Mouse (Mus musculus) liver, embryonic 15.5 days (tissue): ENCODE results near the gene Lipc. TPM values are rescaled to one million over a fixed set of nuclear protein-coding genes. Genes with fewer than 3 reads are reported as not detected.

ENCODE experiments used
- ATAC-seq: fragments of 200-750 bp; cut with Nextera tagmentation; 2 replicates; pipeline ENCODE4 v1.8.0; 2017; ENCODE audit warnings: moderate number of reproducible peaks, mild to moderate bottlenecking, moderate library complexity; ENCODE audit not compliant: insufficient read depth
- H3K27ac ChIP-seq: fragments of 300-500 bp; sonication (generic); replicated peaks from 2 replicates; pipeline ENCODE4 v1.5.1; 2015; ENCODE audit warnings: mild to moderate bottlenecking, inconsistent platforms
- H3K27me3 ChIP-seq: fragments of 300-500 bp; sonication (generic); 2 replicates; pipeline ENCODE4 v1.6.1; 2015; ENCODE audit warnings: mild to moderate bottlenecking, inconsistent platforms
- H3K36me3 ChIP-seq: fragments of 300-500 bp; sonication (generic); replicated peaks from 2 replicates; pipeline ENCODE4 v1.6.1; 2015; ENCODE audit warnings: moderate library complexity, mild to moderate bottlenecking, inconsistent platforms
- H3K4me1 ChIP-seq: fragments of 300-500 bp; sonication (generic); replicated peaks from 2 replicates; pipeline ENCODE4 v1.6.1; 2015; ENCODE audit warnings: inconsistent platforms
- H3K4me2 ChIP-seq: fragments of 300-500 bp; sonication (generic); 2 replicates; pipeline ENCODE4 v1.6.1; 2015; ENCODE audit warnings: moderate library complexity, mild to moderate bottlenecking, inconsistent platforms
- H3K4me3 ChIP-seq: fragments of 300-500 bp; sonication (generic); replicated peaks from 2 replicates; pipeline ENCODE4 v1.5.1; 2015; ENCODE audit warnings: mild to moderate bottlenecking, inconsistent platforms
- H3K9ac ChIP-seq: fragments of 300-500 bp; sonication (generic); 2 replicates; pipeline ENCODE4 v1.6.1; 2015; ENCODE audit warnings: moderate library complexity, mild to moderate bottlenecking, inconsistent platforms
- H3K9me3 ChIP-seq: fragments of 300-500 bp; sonication (generic); replicated peaks from 2 replicates; pipeline ENCODE4 v1.6.1; 2016; ENCODE audit warnings: inconsistent platforms
- WGBS: fragments of 180-500 bp; shearing (Covaris S2); methylation state at CpG from one replicate; pipeline ENCODE4 v1.1.7; 2015; ENCODE audit warnings: mixed read lengths; ENCODE audit not compliant: insufficient replicate concordance; 5-methylcytosine and 5-hydroxymethylcytosine counted together
- polyA plus RNA-seq: library from polyadenylated mRNA; unstranded; fragments of >200 nt; fragmentation: Nextera tagmentation; extraction: Ambion mirVana; gene quantifications from 2 replicates; pipeline ENCODE4 v1.2.1, GENCODE M21; 2015

Gene Lipc
- 39.5 and 43.3 TPM in 2 replicates for polyA plus RNA-seq

- Histone ChIP-seq H3K9me3 (no peaks in the 10 kb centered on the region), H3K27me3 (no peaks in the 10 kb centered on the region), H3K27ac (no peak within 1 kb of the TSS), H3K9ac (no peak within 1 kb of the TSS), H3K36me3 (no peaks in the 10 kb centered on the region), H3K4me1 (0 out of 2 replicates have a peak, but pooled peaks cover 2% of the 10 kb centered on the region), H3K4me2 (no peak within 1 kb of the TSS), H3K4me3 (no peak within 1 kb of the TSS)
- ATAC-seq, result no peak
- 75% methylated on average over 4 of the region's 4 CpGs for WGBS
These were observed at the start of gene Lipc for GRCm38 (mm10) chr9:70952126-70952525. Gene Lipc, minus strand, starts transcription at chr9:70952226.

- ATAC-seq, result no peak
These were observed 47.1 kb upstream of the Lipc start for GRCm38 (mm10) chr9:70999161-70999560.

GRCm38 (mm10) chr9:70998719-70999118 is 46.7 kb upstream of the Lipc start:
- no peak overlapping the region for H3K27ac ChIP-seq
- H3K4me3 ChIP-seq, result no peak overlapping the region
- H3K4me2 ChIP-seq, result no peak overlapping the region
- H3K27me3 ChIP-seq, result no peaks in the 10 kb centered on the region
- WGBS, result 53% methylated on average over 6 of the region's 6 CpGs
- H3K9me3 ChIP-seq, result no peaks in the 10 kb centered on the region
- no peak overlapping the region for H3K9ac ChIP-seq
- H3K36me3 ChIP-seq, result no peaks in the 10 kb centered on the region
- no peaks in the 10 kb centered on the region for H3K4me1 ChIP-seq
- ATAC-seq, result no peak

More at GRCm38 (mm10) chr9:70999161-70999560, 47.1 kb upstream of the Lipc start:
- Histone ChIP-seq H3K4me1 (no peaks in the 10 kb centered on the region), H3K4me2 (no peak overlapping the region), H3K9me3 (no peaks in the 10 kb centered on the region), H3K27ac (no peak overlapping the region), H3K4me3 (no peak overlapping the region), H3K9ac (no peak overlapping the region), H3K27me3 (no peaks in the 10 kb centered on the region), H3K36me3 (no peaks in the 10 kb centered on the region)
- 59% methylated on average over 4 of the region's 4 CpGs for WGBS

- no peak overlapping the region for H3K4me2 ChIP-seq
- no peaks in the 10 kb centered on the region for H3K4me1 ChIP-seq
- no peak overlapping the region for H3K4me3 ChIP-seq
- no peak for ATAC-seq
- no peaks in the 10 kb centered on the region for H3K9me3 ChIP-seq
- 64% methylated on average over 6 of the region's 6 CpGs for WGBS
- H3K27me3 ChIP-seq, result no peaks in the 10 kb centered on the region
- no peaks in the 10 kb centered on the region for H3K36me3 ChIP-seq
- H3K27ac ChIP-seq, result no peak overlapping the region
- no peak overlapping the region for H3K9ac ChIP-seq
These were observed 41.3 kb upstream of the Lipc start for GRCm38 (mm10) chr9:70993326-70993725.

- Histone ChIP-seq H3K9me3 (no peaks in the 10 kb centered on the region), H3K4me2 (no peak overlapping the region), H3K27me3 (no peaks in the 10 kb centered on the region), H3K36me3 (no peaks in the 10 kb centered on the region), H3K27ac (no peak overlapping the region), H3K4me3 (no peak overlapping the region), H3K4me1 (no peaks in the 10 kb centered on the region), H3K9ac (no peak overlapping the region)
- ATAC-seq, result no peak
- 61% methylated on average over 5 of the region's 5 CpGs for WGBS
These were observed 39.4 kb upstream of the Lipc start for GRCm38 (mm10) chr9:70991401-70991800.

GRCm38 (mm10) chr9:70987210-70987609 is 35.2 kb upstream of the Lipc start:
- Histone ChIP-seq H3K9ac (no peak overlapping the region), H3K27me3 (no peaks in the 10 kb centered on the region), H3K4me3 (no peak overlapping the region), H3K4me2 (no peak overlapping the region), H3K4me1 (peaks cover 2% of the 10 kb centered on the region; the same call in 1 of the 2 replicates), H3K36me3 (no peaks in the 10 kb centered on the region), H3K9me3 (no peaks in the 10 kb centered on the region), H3K27ac (no peak overlapping the region)
- WGBS, result 37% methylated on average over 2 of the region's 2 CpGs
- ATAC-seq, result no peak

GRCm38 (mm10) chr9:70982991-70983480 is 31.0 kb upstream of the Lipc start:
- Histone ChIP-seq H3K36me3 (no peaks in the 10 kb centered on the region), H3K4me2 (no peak overlapping the region), H3K27ac (no peak overlapping the region), H3K4me1 (peaks cover 16% of the 10 kb centered on the region), H3K9me3 (no peaks in the 10 kb centered on the region), H3K4me3 (no peak overlapping the region), H3K9ac (no peak overlapping the region), H3K27me3 (no peaks in the 10 kb centered on the region)
- 80% methylated on average over 3 of the region's 3 CpGs for WGBS
- no peak for ATAC-seq

- H3K36me3 ChIP-seq, result no peaks in the 10 kb centered on the region
- no peak overlapping the region for H3K27ac ChIP-seq
- H3K4me2 ChIP-seq, result no peak overlapping the region
- WGBS, result 11% methylated on average over 1 of the region's 1 CpGs
- ATAC-seq, result peak; percentile 84
- peaks cover 16% of the 10 kb centered on the region for H3K4me1 ChIP-seq
- H3K9ac ChIP-seq, result no peak overlapping the region
- no peak overlapping the region for H3K4me3 ChIP-seq
- no peaks in the 10 kb centered on the region for H3K27me3 ChIP-seq
- H3K9me3 ChIP-seq, result no peaks in the 10 kb centered on the region
These were observed 29.7 kb upstream of the Lipc start for GRCm38 (mm10) chr9:70981721-70982120.

- Histone ChIP-seq H3K4me2 (no peak overlapping the region), H3K9me3 (no peaks in the 10 kb centered on the region), H3K9ac (no peak overlapping the region), H3K27me3 (no peaks in the 10 kb centered on the region), H3K27ac (no peak overlapping the region), H3K36me3 (no peaks in the 10 kb centered on the region), H3K4me1 (peaks cover 16% of the 10 kb centered on the region), H3K4me3 (no peak overlapping the region)
- ATAC-seq, result no peak
- WGBS, result 78% methylated on average over 2 of the region's 2 CpGs
These were observed 27.6 kb upstream of the Lipc start for GRCm38 (mm10) chr9:70979641-70980040.

- Histone ChIP-seq H3K9ac (no peak overlapping the region), H3K9me3 (no peaks in the 10 kb centered on the region), H3K4me2 (no peak overlapping the region), H3K27me3 (no peaks in the 10 kb centered on the region), H3K4me3 (no peak overlapping the region), H3K27ac (no peak overlapping the region), H3K4me1 (peaks cover 16% of the 10 kb centered on the region), H3K36me3 (no peaks in the 10 kb centered on the region)
- WGBS, result 42% methylated on average over 5 of the region's 5 CpGs
- ATAC-seq, result no peak
These were observed 27.1 kb upstream of the Lipc start for GRCm38 (mm10) chr9:70979171-70979570.

GRCm38 (mm10) chr9:70977392-70977791 is 25.4 kb upstream of the Lipc start:
- H3K27me3 ChIP-seq, result no peaks in the 10 kb centered on the region
- H3K4me1 ChIP-seq, result peaks cover 15% of the 10 kb centered on the region
- no peak overlapping the region for H3K4me2 ChIP-seq
- 45% methylated on average over 1 of the region's 1 CpGs for WGBS
- no peak overlapping the region for H3K4me3 ChIP-seq
- no peak for ATAC-seq
- no peaks in the 10 kb centered on the region for H3K9me3 ChIP-seq
- no peak overlapping the region for H3K27ac ChIP-seq
- H3K9ac ChIP-seq, result no peak overlapping the region
- no peaks in the 10 kb centered on the region for H3K36me3 ChIP-seq

GRCm38 (mm10) chr9:70975921-70976320 is 23.9 kb upstream of the Lipc start:
- Histone ChIP-seq H3K27ac (no peak overlapping the region), H3K27me3 (no peaks in the 10 kb centered on the region), H3K4me2 (no peak overlapping the region), H3K9me3 (no peaks in the 10 kb centered on the region), H3K36me3 (no peaks in the 10 kb centered on the region), H3K4me1 (0 out of 2 replicates have a peak, but pooled peaks cover 1% of the 10 kb centered on the region), H3K4me3 (no peak overlapping the region), H3K9ac (no peak overlapping the region)
- ATAC-seq, result no peak
- 67% methylated on average over 2 of the region's 2 CpGs for WGBS
